Mouse (Mus musculus): ENCODE results near the gene Ppil6.

Gene Ppil6

DNA sequence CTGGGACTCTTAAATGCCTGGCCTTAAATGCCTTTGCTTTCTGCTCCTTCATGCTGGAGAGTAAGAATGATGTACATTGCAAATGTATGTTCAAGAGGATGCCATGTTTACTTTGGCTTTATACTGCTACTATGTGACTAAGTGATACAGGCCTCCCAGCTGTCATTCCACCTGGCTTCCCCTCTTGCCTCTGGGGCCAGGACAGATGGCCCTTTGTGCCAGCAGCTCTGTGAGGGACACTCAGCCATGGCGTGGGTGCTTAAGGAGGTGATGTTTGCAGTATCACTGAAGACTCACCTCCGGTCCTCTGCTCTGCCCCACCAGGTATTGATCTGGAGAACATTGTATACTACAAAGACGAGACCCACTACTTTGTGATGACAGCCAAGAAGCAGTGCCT, 10.3 kb upstream of the Ppil6 start:
- no peak for DNase-seq

DNA sequence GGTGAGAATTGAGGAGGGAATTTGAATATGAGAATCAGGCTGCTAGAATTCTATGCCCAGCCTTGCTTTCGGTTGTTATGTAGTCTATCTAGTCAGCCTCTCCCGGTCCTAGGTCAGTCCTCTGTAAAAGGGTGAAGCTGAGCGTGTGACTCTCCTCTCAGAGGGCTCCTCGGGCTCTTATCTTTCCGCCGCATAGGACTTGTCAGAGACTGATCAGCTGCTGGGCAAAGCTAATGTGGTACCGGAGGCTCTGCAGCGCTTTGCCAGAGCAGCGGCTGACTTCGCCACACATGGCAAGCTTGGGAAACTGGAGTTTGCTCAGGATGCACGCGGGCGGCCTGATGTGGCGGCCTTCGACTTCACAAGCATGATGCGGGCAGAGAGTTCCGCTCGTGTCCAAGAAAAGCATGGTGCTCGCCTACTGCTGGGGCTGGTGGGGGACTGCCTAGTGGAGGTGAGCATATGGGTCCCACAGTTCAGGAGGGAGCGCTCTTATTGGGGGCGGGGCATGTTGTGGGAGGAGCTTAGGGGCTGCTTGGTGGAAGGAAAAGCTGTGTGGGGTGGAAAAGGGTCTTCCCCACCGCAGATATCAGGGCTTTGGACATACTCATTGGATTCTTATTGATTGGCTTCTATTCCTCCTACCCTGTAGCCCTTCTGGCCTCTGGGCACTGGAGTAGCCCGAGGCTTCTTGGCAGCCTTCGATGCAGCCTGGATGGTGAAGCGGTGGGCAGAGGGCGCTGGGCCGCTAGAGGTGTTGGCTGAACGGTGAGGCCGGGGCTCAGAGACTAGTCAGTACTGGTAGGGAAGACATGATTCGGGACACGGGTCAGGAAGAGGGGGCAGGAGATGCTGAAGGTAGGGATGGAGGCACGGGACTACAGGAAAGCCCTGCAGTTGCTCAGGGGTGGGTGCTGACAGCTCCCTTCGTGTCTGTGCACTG, 9.0 kb upstream of the Ppil6 start:
- DNase-seq: no peak

DNA sequence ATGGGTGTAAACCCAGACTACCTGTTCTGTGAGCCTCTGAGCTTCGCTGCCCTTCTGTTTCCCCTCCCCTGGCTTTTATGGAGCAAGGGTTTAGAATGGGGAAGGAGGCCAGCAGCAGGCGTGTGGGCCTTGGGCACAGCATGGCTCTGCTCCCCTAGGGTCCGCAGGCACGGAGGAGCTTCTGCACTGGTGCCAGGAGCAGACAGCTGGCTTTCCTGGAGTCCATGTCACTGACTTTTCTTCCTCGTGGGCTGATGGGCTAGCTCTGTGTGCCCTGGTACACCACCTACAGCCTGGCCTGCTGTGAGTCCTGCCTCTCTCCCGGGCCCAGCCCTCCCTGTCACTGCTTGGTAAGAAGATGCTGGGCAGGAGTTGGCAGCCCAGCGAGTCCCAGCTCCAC, 7.8 kb upstream of the Ppil6 start:
- DNase-seq: no peak

DNA sequence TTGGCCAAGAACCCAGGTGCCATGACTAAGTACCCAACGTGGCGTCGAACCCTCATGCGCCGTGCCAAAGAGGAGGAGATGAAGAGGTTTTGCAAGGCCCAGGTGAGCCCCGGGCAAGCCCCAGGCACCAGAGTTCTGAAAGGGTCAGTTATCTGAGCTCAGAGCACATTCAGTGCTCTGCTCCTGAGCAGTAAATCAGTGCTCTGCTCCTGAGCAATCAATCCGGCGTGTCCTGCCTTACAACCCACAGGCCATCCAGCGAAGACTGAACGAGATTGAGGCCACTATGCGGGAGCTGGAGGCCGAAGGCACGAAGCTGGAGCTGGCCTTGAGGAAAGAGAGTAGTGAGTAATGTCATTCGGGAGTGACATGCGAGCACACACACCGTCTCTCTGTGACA, 4.5 kb upstream of the Ppil6 start:
- DNase-seq: no peak

DNA sequence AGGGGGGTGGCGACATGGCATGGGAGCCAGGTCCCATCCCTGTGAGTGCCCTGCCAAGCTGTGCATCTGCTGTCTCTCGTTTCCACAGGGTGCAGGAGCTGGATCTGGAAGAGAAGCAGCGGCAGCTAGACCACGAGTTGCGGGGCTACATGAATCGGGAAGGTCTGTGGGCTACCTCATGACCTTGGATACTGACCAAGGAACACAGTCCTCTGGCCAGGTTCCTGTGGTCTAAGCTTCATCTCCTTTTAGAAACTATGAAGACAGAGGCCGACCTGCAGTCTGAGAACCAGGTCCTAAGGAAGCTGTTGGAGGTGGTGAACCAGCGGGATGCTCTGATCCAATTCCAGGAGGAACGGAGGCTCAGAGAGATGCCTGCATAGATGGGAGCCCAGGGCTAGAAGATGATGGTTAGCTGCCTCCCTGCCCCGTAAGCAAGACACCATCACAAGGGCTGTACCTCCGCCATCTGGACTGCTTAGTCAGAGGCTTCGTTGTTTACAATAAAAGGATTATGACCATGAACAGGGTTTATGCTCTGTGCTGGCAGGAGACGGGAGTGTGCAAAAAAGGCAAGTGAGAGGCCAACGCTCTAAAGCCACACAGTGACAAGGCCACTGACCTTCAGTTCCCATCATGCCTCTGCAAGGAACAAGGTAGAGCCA, 3.6 kb upstream of the Ppil6 start:
- DNase-seq: no peak

DNA sequence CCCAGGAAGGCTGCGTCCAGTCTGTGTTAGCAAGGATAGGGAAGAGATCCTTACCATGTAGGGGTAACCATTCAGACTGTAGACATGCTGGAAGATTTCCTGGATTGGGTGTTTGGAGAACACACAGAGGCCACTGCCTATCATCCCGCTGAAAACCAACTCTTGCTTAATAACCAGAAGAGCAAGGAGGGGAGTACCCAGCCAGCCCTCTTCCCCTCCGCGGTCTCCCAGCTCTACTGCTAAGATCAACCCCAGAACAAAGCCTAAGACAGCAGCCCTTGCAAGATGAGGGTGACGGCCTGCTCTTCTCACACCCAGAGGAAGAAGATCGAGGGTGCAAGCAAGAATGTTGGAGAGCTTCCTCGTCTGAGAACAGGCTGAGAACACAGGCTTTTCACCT, 1.4 kb upstream of the Ppil6 start:
- no peak for DNase-seq

DNA sequence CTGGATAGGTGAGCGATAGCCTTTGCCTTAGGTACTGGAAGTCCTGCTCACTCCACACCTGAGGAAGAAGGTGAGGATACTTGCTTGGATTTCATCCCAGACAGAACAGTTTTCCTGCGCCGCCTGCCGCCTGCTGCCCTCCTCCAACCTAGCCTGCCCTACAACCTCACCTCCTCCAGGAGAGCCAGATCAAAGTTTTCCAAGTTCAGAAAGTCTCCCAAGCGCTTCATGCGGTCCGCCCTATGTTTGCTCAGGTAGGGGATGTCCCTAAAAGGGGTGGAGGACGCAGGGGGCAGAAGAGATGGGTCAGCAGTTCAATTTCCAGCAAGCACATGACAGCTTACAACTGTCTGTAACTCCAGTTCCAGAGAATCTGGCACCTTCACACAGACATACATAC, 945 bp upstream of the Ppil6 start:
- DNase-seq: peak; percentile 58 to 64

DNA sequence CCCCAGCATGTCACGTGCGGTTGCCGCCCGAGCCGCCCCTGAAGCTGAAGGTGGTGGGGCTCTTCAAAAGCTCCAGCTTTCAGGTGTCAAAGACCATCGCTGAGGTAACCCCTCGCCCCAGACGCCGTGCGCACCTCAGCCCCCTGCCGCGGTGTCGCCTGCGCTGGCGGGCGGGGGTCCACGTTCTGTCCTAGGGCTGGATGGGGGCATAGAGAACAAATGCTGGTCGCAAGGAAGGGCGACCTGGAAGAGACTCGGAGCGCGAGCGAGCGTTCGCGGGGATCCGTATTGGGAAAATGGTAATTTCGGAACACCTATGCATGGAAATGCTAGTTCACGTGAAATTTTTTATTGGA, 257 bp downstream of the Ppil6 start:
- no peak for DNase-seq

DNA sequence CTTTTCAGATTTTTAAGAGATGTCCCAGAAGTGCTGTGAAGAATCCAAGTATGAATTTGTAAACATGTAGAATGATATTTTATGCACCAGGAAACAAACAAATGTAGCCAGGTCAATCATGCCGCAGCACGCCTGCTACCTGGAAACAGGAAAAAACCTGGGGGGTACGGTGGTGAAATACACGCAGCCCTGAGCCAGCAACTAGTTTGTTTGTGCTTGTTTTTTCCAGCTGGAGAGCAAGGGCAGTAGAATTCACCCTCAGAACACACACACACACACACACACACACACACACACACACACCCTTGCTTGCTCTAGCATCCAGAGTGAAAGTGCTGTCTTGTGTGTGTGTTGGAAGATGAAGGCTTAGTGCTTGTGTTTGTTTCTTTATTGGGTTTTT, 872 bp downstream of the Ppil6 start:
- peak; percentile 27 to 30 for DNase-seq

DNA sequence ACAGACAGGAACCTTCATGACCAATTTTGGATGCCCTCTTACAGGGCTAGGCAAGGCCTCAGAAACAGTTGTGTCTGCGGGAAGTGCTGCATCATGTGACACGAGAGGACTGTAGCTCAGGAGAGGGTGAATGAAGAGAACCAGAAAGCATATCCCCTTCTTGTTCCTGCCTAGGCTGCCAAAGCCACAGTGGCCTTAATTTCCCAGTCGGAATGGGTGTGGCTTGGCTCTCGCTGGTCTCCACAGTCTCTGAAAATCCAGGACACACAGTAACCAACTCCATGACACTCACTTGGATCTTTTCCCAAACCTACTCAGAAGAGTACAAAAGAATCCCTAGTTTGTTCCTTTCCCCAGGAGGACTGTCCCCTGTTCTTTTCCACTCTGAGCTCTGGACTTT, 10.7 kb downstream of the Ppil6 start:
- DNase-seq: peak; percentile 79 to 86

DNA sequence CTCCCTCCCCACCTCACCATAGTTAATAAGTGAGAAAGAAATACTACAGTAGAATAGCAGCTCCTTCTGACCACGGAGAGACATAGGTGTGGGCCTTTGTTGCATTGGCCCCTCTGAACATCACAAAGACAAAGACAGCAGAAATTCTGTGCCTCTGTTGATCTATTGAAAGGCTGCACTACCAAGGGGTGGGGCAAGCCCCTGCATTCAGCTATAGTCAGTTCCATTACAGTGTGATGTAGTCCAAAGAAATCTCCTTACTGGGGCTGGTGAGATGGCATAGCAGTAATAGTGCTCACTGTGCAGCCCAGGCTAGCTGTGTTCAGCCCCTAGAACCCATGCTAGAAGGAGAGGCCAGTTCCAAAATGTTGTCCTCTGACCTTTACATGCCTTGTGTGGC, 14.8 kb downstream of the Ppil6 start:
- DNase-seq: no peak

DNA sequence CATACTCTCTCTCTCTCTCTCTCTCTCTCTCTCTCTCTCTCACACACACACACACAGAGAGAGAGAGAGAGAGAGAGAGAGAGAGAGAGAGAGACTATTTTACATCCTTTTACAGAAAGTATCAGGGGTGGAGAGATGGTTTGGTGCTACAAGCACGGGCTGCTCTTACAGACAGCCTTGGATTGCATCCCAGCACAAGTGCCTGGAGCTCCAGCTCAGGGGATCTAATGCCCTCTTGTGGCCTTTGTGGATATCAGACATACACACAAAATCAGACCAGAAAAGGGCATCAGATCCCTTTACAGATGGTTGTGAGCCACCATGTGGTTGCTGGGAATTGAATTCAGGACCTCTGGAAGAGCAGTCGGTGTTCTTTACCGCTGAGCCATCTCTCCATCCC, 15.2 kb downstream of the Ppil6 start:
- peak; percentile 71 to 74 for DNase-seq

DNA sequence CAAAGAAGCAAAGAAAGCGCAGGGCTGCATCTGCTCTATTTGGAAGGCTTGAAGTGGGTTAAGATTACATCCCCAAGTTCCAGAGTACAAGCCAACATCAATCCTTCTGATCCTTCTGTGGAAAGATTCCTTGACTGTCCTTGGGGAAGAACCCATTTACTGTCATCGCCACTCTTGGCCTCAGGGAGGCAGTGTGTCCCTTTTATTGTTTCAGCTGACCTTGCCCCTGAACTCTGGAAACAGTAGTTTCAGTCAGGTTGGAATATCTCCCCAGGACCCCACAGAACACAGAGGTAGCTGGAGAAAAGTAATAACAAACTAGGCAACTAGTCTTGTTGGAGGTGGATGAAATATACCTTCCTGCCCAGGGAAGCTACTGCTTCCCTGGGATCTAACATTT, 18.9 kb downstream of the Ppil6 start:
- DNase-seq: peak in 1 of 2 experiments; percentile 38

DNA sequence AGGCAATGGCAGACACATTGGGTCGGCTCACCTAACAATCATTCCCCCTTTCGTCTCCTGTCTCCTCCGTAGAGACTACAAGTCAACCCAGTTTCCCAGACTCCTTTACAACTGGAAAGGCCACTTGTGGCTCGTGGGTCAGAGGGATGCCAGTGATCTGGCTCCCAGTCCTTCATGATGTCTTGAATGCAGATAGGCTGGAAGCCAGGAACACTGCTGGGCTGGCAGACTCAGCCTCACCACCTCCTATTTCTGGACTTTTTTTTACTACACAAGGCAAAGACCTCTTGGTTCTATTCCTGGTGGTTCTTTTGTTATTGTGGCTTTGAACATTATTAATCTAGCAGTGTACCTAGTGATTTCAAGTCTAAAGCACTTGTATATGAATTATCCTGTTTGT, 24.1 kb downstream of the Ppil6 start:
- DNase-seq: no peak

DNA sequence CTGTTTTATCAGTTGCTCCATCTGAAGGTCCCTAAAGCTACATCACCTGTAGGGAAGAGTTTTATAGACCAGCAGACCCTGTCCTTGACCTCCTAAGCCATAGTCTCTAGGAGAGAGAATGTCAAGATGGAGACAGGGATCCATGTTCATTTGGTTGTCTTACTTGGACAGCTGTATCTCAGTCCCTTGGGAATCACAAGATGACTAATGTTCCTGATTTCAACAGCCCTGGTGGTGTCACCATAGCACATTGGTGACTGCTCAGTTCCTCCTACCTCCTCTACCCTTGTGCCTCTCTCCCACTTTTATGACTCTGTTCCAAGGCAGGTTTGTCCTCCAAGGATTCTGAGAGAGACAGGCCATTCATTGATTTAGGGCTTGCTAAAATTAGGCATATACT, 24.7 kb downstream of the Ppil6 start:
- DNase-seq: no peak

DNA sequence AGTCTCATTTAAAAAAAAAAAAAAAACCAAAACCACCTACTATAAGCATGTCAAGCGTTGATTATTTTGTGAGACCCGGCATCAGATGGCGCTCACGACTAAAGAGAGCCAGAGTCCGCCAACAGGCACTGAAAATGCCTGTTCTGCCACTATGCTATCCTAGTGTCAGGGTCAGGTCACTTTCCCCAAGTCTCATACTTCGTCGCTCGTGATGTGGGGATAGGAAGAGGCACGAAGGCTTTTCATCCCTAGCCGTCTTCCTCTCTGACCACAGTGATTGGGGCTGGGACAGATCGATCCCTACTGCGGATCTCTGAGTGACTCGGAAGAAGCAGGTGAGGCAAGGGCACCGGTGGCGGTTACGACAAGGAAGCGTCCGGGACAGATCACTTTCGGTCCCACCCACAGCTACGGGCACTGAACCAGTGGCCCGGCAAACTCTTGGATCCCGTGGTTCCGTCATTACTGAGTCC, 28.3 kb downstream of the Ppil6 start:
- DNase-seq: peak; percentile 81 to 85

DNA sequence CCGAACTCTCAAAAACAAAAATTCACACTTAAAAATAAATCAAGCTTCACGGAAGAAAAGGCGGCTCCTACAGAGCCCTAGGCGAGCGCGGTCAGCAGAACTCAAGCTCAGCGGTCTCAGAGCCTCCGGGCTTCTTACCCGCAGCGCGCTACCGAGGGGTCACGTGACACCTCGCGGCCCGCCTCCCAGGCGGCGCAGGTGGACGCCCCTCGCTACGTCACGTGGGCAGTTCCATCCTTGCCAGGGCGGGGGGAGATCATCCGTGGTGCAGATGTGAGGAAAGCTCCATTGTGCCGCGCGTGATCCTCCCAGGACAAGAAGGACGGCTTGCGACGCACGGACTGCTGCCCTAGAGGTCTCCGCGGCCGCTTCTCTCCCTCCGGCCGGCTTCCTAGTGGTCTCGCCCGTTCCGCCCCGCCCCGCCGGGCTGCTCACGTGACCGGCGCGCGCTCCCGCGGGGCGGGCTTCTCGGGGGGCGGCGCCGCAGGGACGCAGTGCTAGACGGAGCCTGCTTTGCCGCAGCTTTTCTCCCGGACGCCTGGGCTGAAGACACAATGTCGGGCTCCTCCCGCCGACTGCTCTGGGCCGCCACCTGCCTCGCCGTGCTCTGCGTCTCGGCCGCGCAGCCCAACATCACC, 28.9 kb downstream of the Ppil6 start, which contains the start of gene Cd164:
Gene Cd164 (plus strand): TSS at position 434 of the 638 bp plus-strand sequence.
- DNase-seq: peak; percentile 93

DNA sequence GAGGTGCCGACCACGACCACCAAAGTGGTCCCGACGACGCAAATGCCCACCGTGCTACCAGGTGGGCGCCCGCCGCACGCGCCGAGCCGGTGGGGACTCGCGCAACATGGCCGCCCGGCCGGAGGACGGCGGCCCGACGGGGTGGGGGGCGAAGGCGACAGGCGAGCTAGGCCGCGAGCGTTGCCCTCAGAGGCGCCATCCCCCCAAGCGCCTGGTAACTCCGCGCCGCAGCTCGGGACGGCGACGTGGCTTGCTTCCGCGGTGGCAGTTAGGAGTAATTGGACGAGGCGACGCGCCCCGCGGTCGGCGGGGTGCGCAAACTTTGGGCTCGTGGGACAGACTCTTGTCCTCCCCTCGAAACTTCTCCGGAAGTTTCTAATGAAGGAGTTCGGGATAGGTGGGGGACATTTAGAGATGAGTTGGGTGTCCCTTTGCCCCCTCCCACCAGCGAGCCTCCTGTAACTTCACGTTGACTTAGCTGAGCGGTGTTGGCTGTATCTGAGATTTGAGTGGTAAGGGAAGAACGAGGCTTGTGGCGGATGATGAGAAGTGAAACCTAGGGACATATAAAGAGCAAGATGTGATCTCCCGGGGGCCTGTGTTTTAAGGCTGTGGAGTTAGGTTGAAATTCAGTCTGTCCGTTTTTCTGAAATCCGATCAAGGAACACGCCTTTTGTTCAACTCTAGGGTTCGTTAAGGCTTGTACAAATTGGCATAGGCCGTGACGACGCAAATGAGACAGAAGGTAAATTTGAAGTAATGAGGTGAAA, 29.6 kb downstream of the Ppil6 start:
- DNase-seq: peak; percentile 29 to 49

DNA sequence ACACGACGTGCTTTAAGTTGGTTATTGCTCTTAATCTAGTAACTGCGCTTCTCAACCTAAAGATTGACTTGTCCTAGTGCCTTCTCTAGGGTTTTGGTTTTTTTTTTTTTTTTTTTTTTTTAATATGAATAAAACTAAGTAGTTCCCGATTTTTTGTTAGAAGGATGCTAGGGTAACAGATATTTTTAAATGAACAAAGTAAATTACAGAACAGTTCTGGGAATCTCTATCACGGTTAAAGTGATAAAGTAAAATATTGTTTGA, 30.1 kb downstream of the Ppil6 start:
- no peak for DNase-seq

DNA sequence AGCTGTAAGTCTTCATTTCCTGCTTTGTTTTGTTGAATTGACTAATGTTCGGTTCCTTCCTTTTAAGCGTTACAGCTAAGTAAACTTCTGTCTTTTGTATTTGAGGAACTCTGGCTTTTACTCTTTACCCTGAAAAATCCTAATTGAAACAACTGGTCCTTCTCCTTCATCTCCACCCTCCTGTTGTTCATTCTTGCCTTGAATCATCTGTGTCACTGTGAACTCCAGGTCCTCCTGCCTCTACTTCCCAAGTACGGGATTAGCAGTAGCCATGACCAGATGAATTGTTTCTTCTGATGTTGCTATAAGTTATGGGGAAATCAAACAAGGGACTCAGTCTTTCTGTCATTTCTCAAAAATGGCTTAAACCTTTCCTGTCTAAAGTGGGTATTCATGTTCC, 33.1 kb downstream of the Ppil6 start:
- DNase-seq: no peak

DNA sequence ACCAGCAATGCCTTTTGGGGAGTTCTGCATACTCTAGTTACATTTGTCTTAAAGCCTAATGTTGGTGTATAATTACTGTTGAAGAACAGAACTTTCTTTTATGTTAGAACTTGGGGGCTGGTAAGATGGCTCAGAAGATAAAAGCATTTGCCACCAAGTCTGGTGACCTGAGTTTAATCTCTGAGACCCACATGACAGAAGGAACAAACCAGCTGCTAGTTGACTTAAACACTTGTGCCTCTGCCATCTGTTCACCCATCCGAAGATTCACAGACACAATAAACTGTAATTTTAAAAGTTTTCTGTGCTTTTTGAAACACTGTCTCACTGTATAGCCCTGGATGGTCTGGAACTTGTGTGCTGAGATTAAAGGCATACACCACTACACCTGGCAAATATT, 35.5 kb downstream of the Ppil6 start:
- no peak for DNase-seq

DNA sequence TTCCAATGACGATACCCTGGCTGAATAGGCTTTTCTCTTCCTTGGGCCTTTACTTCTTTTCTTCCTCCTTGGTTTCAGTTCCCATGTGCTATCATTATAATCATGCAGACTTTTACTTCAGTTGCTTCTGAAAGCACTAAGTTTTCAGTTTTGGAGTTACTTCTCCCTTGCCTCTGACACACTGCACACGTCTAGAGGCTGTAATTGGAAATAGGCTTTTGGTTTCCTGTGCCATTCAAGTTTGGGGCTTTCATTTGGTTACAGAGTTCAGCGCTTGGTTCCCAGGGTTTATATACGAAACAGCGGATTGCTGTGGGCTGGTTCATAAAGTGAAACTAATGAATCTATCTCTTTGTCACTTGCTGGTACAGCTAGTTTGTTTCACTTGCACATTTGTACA, 39.7 kb downstream of the Ppil6 start:
- no peak for DNase-seq

DNA sequence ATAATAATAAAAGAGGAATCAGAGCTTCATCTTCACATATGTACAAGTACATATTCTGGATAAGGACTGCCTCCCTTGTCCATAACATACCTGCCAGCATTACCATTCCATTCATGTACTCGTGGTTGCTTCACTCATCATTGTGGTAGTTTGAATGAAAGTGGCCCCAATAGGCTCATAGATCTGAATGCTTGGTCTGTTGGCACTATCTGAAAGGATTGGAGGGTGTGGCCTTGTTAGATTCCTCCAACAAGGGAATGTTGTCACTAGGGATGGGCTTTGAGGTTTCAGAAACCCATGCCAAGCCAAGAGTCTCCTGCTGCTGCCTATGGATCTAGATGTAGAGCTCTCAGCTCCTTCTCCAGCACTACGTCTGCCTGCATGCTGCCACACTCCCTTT, 45.8 kb downstream of the Ppil6 start:
- no peak for DNase-seq

Data from kidney, adult 8-10 months (tissue).